Mouse (Mus musculus) lung, embryonic 14.5 days (tissue): ENCODE results near the gene Fam19a4. TPM values are rescaled to one million over a fixed set of nuclear protein-coding genes. Genes with fewer than 3 reads are reported as not detected.
"Not testable (repeated sequence)": the region's sequence is repeated elsewhere in the genome, so short reads cannot be mapped to it uniquely, and the experiment has no call there.

Experiments used
- ATAC-seq: fragments of 200-750 bp; cut with Nextera tagmentation; 2 replicates; pipeline ENCODE4 v1.8.0; 2017; ENCODE audit warnings: mild to moderate bottlenecking, moderate TSS enrichment, moderate library complexity; ENCODE audit not compliant: insufficient read depth
- DNase-seq: peaks from one replicate; pipeline ENCODE4 v3.0.0-alpha.2; 2015
- H3K27ac ChIP-seq: fragments of 300-500 bp; sonication (generic); 2 replicates; pipeline ENCODE4 v1.5.1; 2014; ENCODE audit warnings: low read depth, mild to moderate bottlenecking, moderate library complexity
- H3K27me3 ChIP-seq: fragments of 300-500 bp; sonication (generic); 2 replicates; pipeline ENCODE4 v1.6.1; 2014; ENCODE audit warnings: low read length, control low read depth; ENCODE audit not compliant: insufficient read depth
- H3K36me3 ChIP-seq: fragments of 300-500 bp; sonication (generic); 2 replicates; pipeline ENCODE4 v1.6.1; 2014; ENCODE audit warnings: control low read depth; ENCODE audit not compliant: insufficient read depth
- H3K4me1 ChIP-seq: fragments of 300-500 bp; sonication (generic); 2 replicates; pipeline ENCODE4 v1.6.1; 2014; ENCODE audit warnings: antibody characterized with exemption, control low read depth; ENCODE audit not compliant: insufficient read depth
- H3K4me2 ChIP-seq: fragments of 300-500 bp; sonication (generic); 2 replicates; pipeline ENCODE4 v1.6.1; 2014; ENCODE audit warnings: mild to moderate bottlenecking
- H3K4me3 ChIP-seq: fragments of 300-500 bp; sonication (generic); 2 replicates; pipeline ENCODE4 v1.5.1; 2014; ENCODE audit warnings: low read depth, low read length
- H3K9ac ChIP-seq: fragments of 300-500 bp; sonication (generic); 2 replicates; pipeline ENCODE4 v1.6.1; 2014
- H3K9me3 ChIP-seq: fragments of 300-500 bp; sonication (generic); 2 replicates; pipeline ENCODE4 v1.6.1; 2016; ENCODE audit warnings: low read depth, low read length, control low read depth
- CTCF ChIP-seq: IDR thresholded peaks from 2 replicates; pipeline ENCODE4 v1.5.1; 2016; ENCODE audit warnings: antibody characterized with exemption, low read depth
- WGBS: fragments of 180-500 bp; shearing (Covaris S2); extraction: QIAGEN DNeasy Blood & Tissue Kit; methylation state at CpG from one replicate; pipeline ENCODE4 v1.1.7; 2014; 5-methylcytosine and 5-hydroxymethylcytosine counted together
- polyA plus RNA-seq: library from polyadenylated mRNA; unstranded; fragments of >200 nt; fragmentation: Nextera tagmentation; extraction: Ambion mirVana; gene quantifications from 2 replicates; pipeline ENCODE4 v1.2.1, GENCODE M21; 2014

Gene Fam19a4
- polyA plus RNA-seq, 1 experiment from 2014 or later: not detected

DNA sequence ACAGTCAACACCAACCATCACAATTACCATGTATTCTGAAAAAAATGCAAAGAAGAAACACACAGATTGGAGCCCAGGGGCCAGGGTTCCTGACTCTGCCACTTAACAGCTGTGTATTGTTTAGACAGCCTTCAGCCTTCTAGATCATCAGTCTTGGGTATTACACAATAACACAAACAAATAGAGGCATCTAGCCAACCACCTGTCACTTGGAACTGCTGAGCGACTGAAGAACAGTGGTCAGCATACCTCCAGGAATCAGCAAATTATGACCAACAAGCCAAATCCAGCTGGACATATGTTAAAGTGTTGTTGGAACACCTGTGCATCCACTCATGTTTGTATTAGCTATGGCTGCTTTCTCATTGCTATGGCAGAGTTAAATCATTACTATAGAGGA lies 82.7 kb downstream of the Fam19a4 start:
- Histone ChIP-seq H3K9me3 (no peaks in the 10 kb centered on the region), H3K27ac (no peak overlapping the region), H3K27me3 (no peaks in the 10 kb centered on the region), H3K4me2 (no peak overlapping the region), H3K4me1 (no peaks in the 10 kb centered on the region), H3K9ac (no peak overlapping the region), H3K36me3 (no peaks in the 10 kb centered on the region), H3K4me3 (no peak overlapping the region)
- no peak for TF ChIP-seq CTCF
- DNase-seq (peak; percentile 5), ATAC-seq (no peak)
- 65% methylated on average over 1 of the region's 1 CpGs for WGBS

DNA sequence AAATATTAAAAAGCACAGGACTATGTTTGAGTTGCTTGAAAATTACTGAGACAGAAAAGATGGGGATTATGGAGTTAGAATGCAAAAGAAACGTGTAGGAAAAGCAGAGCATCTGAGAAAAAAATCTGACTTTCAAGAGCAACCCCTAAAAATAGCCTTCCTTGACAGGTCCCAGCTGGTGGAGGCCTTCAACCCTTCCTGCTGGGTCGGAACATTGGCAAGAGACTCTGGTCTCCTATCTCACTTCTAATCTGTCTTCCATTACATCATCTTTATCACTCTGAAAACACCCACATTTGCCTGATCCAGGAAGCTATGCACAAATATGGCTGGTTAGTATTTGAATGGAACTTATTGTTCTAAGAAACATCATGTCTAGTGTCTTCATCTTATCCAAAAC lies 115.4 kb downstream of the Fam19a4 start:
- TF ChIP-seq CTCF: no peak
- H3K27ac ChIP-seq: no peak overlapping the region
- H3K36me3 ChIP-seq: no peaks in the 10 kb centered on the region
- no peaks in the 10 kb centered on the region for H3K4me1 ChIP-seq
- ATAC-seq (peak; percentile 74; the same call in 1 of the 2 replicates), DNase-seq (peak; percentile 69)
- no peak overlapping the region for H3K4me2 ChIP-seq
- no peaks in the 10 kb centered on the region for H3K27me3 ChIP-seq
- no peak overlapping the region for H3K4me3 ChIP-seq
- WGBS: 13% methylated on average over 2 of the region's 2 CpGs
- no peaks in the 10 kb centered on the region for H3K9me3 ChIP-seq
- no peak overlapping the region for H3K9ac ChIP-seq

DNA sequence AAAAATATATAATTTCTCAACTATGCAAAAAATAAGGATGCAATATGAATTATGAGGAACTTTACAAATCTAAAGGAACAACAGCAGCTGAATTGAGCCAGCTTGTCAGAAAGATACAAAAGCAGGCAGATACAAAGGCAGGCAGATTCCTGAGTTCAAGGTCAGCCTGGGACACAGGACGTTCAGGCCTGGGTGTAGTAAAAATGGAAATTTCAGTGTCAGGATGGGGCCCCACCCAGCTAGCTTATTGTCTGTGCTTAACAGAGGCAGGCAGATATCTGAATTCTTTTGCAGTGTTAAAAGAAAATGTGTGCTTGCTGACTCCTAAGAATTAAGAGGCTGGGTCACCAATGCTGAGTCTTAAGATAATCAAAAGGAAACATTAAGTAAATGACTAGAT lies 124.4 kb downstream of the Fam19a4 start:
- Histone ChIP-seq H3K4me3 (no peak overlapping the region), H3K27me3 (no peaks in the 10 kb centered on the region), H3K4me1 (no peaks in the 10 kb centered on the region), H3K9ac (no peak overlapping the region), H3K9me3 (no peaks in the 10 kb centered on the region), H3K4me2 (no peak overlapping the region), H3K27ac (no peak overlapping the region), H3K36me3 (no peaks in the 10 kb centered on the region)
- DNase-seq: no peak
- no peak for TF ChIP-seq CTCF
- ATAC-seq: no peak
- WGBS: 79% methylated on average over 1 of the region's 1 CpGs

DNA sequence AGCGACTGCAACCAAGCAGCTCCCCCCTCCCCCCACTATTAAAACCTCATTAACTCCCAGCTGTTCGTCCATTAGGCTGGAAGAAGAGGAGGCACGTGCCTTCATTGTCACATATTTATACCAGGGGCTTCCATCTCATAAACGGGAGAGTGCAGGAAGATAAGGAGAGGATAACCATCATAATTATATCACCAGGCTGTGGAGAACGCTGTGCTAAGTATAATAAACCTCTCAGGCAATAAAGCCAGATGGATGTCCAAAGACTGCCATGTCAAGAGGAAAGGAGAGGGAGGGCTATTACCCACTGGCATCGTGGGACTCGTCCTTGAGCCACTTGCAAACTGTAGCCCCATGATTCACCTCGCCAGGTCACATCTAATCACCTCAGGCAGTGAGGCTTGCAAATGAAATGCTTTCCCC lies 151.1 kb downstream of the Fam19a4 start:
- no peak overlapping the region for H3K27ac ChIP-seq
- ATAC-seq (no peak), DNase-seq (no peak)
- no peak overlapping the region for H3K9ac ChIP-seq
- no peaks in the 10 kb centered on the region for H3K27me3 ChIP-seq
- H3K9me3 ChIP-seq: no peaks in the 10 kb centered on the region
- TF ChIP-seq CTCF: no peak
- H3K4me1 ChIP-seq: no peaks in the 10 kb centered on the region
- 22% methylated on average over 8 of the region's 8 CpGs for WGBS
- H3K4me2 ChIP-seq: no peak overlapping the region
- H3K4me3 ChIP-seq: no peak overlapping the region
- H3K36me3 ChIP-seq: no peaks in the 10 kb centered on the region

DNA sequence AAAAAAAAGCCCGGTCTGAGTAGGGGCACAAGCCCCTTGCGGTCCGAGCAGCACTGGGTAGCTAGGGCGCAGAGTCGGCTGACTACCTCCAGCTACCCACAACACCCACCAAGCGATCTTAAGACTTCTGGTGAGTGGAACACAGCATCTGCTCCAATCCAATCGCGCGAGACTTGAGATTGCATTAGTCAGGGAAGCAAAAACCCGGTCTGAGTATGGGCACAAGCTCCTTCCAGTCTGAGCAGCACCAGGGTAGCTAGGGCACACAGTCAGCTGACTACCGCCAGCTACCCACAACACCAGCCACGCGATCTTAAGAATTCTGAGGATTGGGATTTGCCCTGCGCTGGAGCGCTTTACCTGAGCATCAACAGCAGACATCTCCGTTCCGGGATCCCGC lies 183.1 kb downstream of the Fam19a4 start:
- not testable (repeated sequence) for H3K9me3 ChIP-seq, ATAC-seq

DNA sequence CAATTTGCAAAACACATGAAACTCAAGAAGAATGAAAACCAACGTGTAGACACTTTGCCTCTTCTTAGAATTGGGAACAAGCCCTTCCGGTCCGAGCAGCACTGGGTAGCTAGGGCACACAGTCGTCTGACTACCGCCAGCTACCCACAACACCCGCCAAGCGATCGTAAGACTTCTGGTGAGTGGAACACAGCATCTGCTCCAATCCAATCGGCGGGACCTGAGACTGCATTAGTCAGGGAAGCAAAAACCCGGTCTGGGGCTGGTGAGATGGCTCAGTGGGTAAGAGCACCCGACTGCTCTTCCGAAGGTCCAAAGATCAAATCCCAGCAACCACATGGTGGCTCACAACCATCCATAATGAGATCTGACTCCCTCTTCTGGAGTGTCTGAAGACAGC lies 183.6 kb downstream of the Fam19a4 start:
- H3K4me2 ChIP-seq, H3K9ac ChIP-seq, DNase-seq, ATAC-seq, H3K27me3 ChIP-seq, H3K9me3 ChIP-seq, H3K4me1 ChIP-seq, H3K4me3 ChIP-seq, H3K27ac ChIP-seq, H3K36me3 ChIP-seq: not testable (repeated sequence)
- WGBS: 91% methylated on average over 13 of the region's 13 CpGs

More for the DNA sequence above, 183.1 kb downstream of the Fam19a4 start:
- not testable (repeated sequence) for H3K27ac ChIP-seq, H3K36me3 ChIP-seq, DNase-seq, H3K9ac ChIP-seq, H3K27me3 ChIP-seq, H3K4me1 ChIP-seq, H3K4me2 ChIP-seq, H3K4me3 ChIP-seq
- 91% methylated on average over 18 of the region's 18 CpGs for WGBS

DNA sequence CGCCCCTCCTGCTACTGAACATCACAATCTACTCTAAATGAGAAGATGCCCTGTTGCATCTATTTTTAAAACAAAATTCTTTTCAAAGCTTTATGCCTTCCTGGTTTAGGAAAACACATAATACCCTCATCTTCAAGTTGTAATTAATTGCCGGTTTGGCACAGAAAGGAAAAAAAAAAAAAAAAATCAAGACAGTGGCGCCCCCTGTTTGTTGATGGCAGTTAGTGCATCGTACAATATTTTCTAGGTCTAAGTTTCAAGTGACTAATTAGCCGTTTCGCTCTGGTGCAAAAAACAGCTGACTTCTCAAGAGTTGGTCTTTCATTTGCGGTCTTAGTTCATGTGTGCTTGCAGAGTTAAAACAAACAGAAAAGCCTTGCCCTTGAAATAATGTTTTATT lies 207.1 kb downstream of the Fam19a4 start:
- WGBS: 64% methylated on average over 7 of the region's 7 CpGs
- no peaks in the 10 kb centered on the region for H3K27me3 ChIP-seq
- no peak overlapping the region for H3K27ac ChIP-seq
- H3K9me3 ChIP-seq: no peaks in the 10 kb centered on the region
- TF ChIP-seq CTCF: peak; percentile 44
- no peaks in the 10 kb centered on the region for H3K4me1 ChIP-seq
- H3K9ac ChIP-seq: no peak overlapping the region
- H3K36me3 ChIP-seq: no peaks in the 10 kb centered on the region
- DNase-seq (no peak), ATAC-seq (no peak)
- no peak overlapping the region for H3K4me2 ChIP-seq
- H3K4me3 ChIP-seq: no peak overlapping the region

DNA sequence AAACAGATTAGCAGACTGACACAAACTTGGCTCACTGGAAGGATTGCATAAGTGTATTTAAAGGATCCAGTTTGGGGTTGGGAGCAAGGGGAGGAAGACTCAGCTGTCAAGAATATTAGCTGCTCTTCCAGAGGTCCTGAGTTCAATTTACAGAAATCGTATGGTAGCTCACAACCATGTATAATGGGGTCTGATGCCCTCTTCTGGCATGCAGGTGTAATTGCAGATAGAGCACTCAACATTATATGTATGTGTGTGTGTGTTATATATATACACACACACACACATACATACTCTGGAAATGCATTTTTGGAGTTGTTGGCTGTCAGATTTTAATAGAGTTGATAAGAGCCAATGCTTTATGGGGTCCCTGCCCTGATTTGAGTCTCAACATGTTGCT lies 216.3 kb downstream of the Fam19a4 start:
- Histone ChIP-seq H3K36me3 (no peaks in the 10 kb centered on the region), H3K27ac (no peak overlapping the region), H3K4me2 (no peak overlapping the region), H3K4me3 (no peak overlapping the region), H3K9ac (no peak overlapping the region), H3K27me3 (no peaks in the 10 kb centered on the region), H3K9me3 (no peaks in the 10 kb centered on the region), H3K4me1 (no peaks in the 10 kb centered on the region)
- peak; percentile 57 for TF ChIP-seq CTCF
- ATAC-seq: no peak
- 33% methylated on average over 1 of the region's 1 CpGs for WGBS
- DNase-seq: peak; percentile 17
